Comparison of ENCODE assay signal across 8 mouse cellular contexts in genomic region chr4:155784081-155784701, GRCm38 (mm10). TPM values are rescaled to one million over a fixed set of nuclear protein-coding genes. Genes with fewer than 3 reads are reported as not detected.
DNase-seq lines count a peak whose midpoint lies in the region; ATAC-seq and TF ChIP-seq lines count a peak whose summit lies in the region.

No protein-coding gene starts in this region.

- H3K9me3 ChIP-seq in heart, embryonic 13.5 days: no peaks in the 10 kb centered on the region
- H3K9me3 ChIP-seq in kidney, postnatal 0 days (replicated peaks; ENCODE audit: low read length): no peaks in the 10 kb centered on the region
- H3K9me3 ChIP-seq in liver, postnatal 0 days (ENCODE audit: low read length): no peaks in the 10 kb centered on the region
- no peaks in the 10 kb centered on the region for H3K9me3 ChIP-seq in neural tube, embryonic 13.5 days

- peak overlapping the region; percentile 91 for H3K9ac ChIP-seq in heart, embryonic 13.5 days
- H3K9ac ChIP-seq in kidney, postnatal 0 days (ENCODE audit: low read depth, low read length): peak overlapping the region; percentile 68
- H3K9ac ChIP-seq in liver, postnatal 0 days (replicated peaks): peak overlapping the region; percentile 68
- H3K9ac ChIP-seq in neural tube, embryonic 13.5 days: peak overlapping the region; percentile 82

- no peaks in the 10 kb centered on the region for H3K27me3 ChIP-seq in heart, embryonic 13.5 days (replicated peaks)
- H3K27me3 ChIP-seq in kidney, postnatal 0 days (ENCODE audit: insufficient read depth, low read length): no peaks in the 10 kb centered on the region
- peaks cover 3% of the 10 kb centered on the region; the same call in 1 of the 2 replicates for H3K27me3 ChIP-seq in liver, postnatal 0 days (ENCODE audit: insufficient read depth, low read length)
- no peaks in the 10 kb centered on the region for H3K27me3 ChIP-seq in neural tube, embryonic 13.5 days

- DNase-seq in CD8-positive naive resting alpha-beta T cell, adult 2 months (ENCODE audit: low read depth in 2 of 2, low spot score in 2 of 2): peak; percentile 50 to 66
- peak; percentile 72 for DNase-seq in brain, embryonic 18.5 days (ENCODE audit: low read depth, low spot score)
- DNase-seq in kidney, postnatal 0 days (ENCODE audit: low spot score): peak; percentile 92
- DNase-seq in liver, postnatal 0 days: peak; percentile 76
- DNase-seq in telencephalon, adult 2 months (ENCODE audit: low read depth, low spot score): peak; percentile 51

- H3K4me1 ChIP-seq in heart, embryonic 13.5 days: peaks cover 36% of the 10 kb centered on the region
- peaks cover 3% of the 10 kb centered on the region; the same call in 1 of the 2 replicates for H3K4me1 ChIP-seq in kidney, postnatal 0 days (replicated peaks; ENCODE audit: insufficient read depth, low read length)
- H3K4me1 ChIP-seq in liver, postnatal 0 days (ENCODE audit: insufficient read depth): peaks cover 17% of the 10 kb centered on the region
- H3K4me1 ChIP-seq in neural tube, embryonic 13.5 days (replicated peaks): peaks cover 18% of the 10 kb centered on the region

- peak; percentile 80 for TF ChIP-seq CTCF in kidney, postnatal 0 days (IDR thresholded peaks at IDR 0.05; ENCODE audit: low read depth)
- peak; percentile 78 for TF ChIP-seq CTCF in liver, postnatal 0 days (IDR thresholded peaks at IDR 0.05; ENCODE audit: low read depth)

- under 1% methylated on average over 50 of the region's 52 CpGs for WGBS in heart, embryonic 13.5 days
- WGBS in kidney, postnatal 0 days: under 1% methylated on average over 52 of the region's 52 CpGs
- under 1% methylated on average over 51 of the region's 52 CpGs for WGBS in liver, postnatal 0 days (ENCODE audit: insufficient replicate concordance)
- WGBS in neural tube, embryonic 13.5 days: under 1% methylated on average over 52 of the region's 52 CpGs

- peak overlapping the region; percentile 74 for H3K4me3 ChIP-seq in heart, embryonic 13.5 days
- H3K4me3 ChIP-seq in kidney, postnatal 0 days (replicated peaks; ENCODE audit: low read depth, low read length): peak overlapping the region; percentile 45
- H3K4me3 ChIP-seq in liver, postnatal 0 days (ENCODE audit: low read depth, low read length): peak overlapping the region; percentile 66
- peak overlapping the region; percentile 57 for H3K4me3 ChIP-seq in neural tube, embryonic 13.5 days

- peak overlapping the region; percentile 83 for H3K4me2 ChIP-seq in heart, embryonic 13.5 days
- H3K4me2 ChIP-seq in kidney, postnatal 0 days (ENCODE audit: low read length): peak overlapping the region; percentile 83
- H3K4me2 ChIP-seq in liver, postnatal 0 days (ENCODE audit: low read depth, low read length): peak overlapping the region; percentile 86
- peak overlapping the region; percentile 70 for H3K4me2 ChIP-seq in neural tube, embryonic 13.5 days

- TF ChIP-seq EP300 in liver, postnatal 0 days (IDR thresholded peaks at IDR 0.05; ENCODE audit: low read depth): no peak

- peak overlapping the region; percentile 79 for H3K27ac ChIP-seq in heart, embryonic 13.5 days (replicated peaks)
- H3K27ac ChIP-seq in kidney, postnatal 0 days: peak overlapping the region; percentile 80
- peak overlapping the region; percentile 77 for H3K27ac ChIP-seq in liver, postnatal 0 days (ENCODE audit: low read depth)
- H3K27ac ChIP-seq in neural tube, embryonic 13.5 days (replicated peaks): peak overlapping the region; percentile 88

- peak; percentile 69 for ATAC-seq in erythroid progenitor cell, adult 5-6 weeks (replicated peaks; ENCODE audit: low FRiP score, poor library complexity, severe bottlenecking)
- peak; percentile 67; the same call in 1 of the 2 replicates for ATAC-seq in heart, embryonic 13.5 days (ENCODE audit: extremely low read depth, insufficient number of reproducible peaks, low FRiP score, low TSS enrichment)
- ATAC-seq in kidney, postnatal 0 days (replicated peaks; ENCODE audit: low FRiP score, low read depth): peak; percentile 89
- ATAC-seq in liver, postnatal 0 days: peak; percentile 72
- peak; percentile 87 for ATAC-seq in neural tube, embryonic 13.5 days (ENCODE audit: low read depth)

- no peaks in the 10 kb centered on the region for H3K36me3 ChIP-seq in heart, embryonic 13.5 days
- H3K36me3 ChIP-seq in kidney, postnatal 0 days (ENCODE audit: insufficient read depth, low read length): no peaks in the 10 kb centered on the region
- H3K36me3 ChIP-seq in liver, postnatal 0 days (replicated peaks; ENCODE audit: insufficient read depth, low read length): no peaks in the 10 kb centered on the region
- no peaks in the 10 kb centered on the region for H3K36me3 ChIP-seq in neural tube, embryonic 13.5 days

RNA-seq across cellular contexts. Expression of gene Tmem88b, which starts 1.5 kb away (rescaled TPM):
- 0.42 and 1.1 TPM in 2 replicates for total RNA-seq in erythroid progenitor cell, adult 5-6 weeks (2015; ENCODE audit: low replicate concordance)
- total RNA-seq in erythroid progenitor cell, adult 5-6 weeks (2017; ENCODE audit: low replicate concordance): 0.83 and 1.3 TPM in 2 replicates
- polyA plus RNA-seq in heart, embryonic 13.5 days (2015; fragmentation: Nextera tagmentation; extraction: Ambion mirVana): 4.2 and 5.3 TPM in 2 replicates
- 0.16 and 0.22 TPM in 2 replicates for polyA plus RNA-seq in kidney, postnatal 0 days (2015; fragmentation: Nextera tagmentation; extraction: Ambion mirVana)
- polyA plus RNA-seq in liver, postnatal 0 days (2015; fragmentation: Nextera tagmentation; extraction: Ambion mirVana): 0.21 and 0.40 TPM in 2 replicates
- polyA plus RNA-seq in neural tube, embryonic 13.5 days (2015; fragmentation: Nextera tagmentation; extraction: Ambion mirVana): 0.49 and 1.1 TPM in 2 replicates

RNA-seq across cellular contexts. Expression of gene Ankrd65, which starts 6.0 kb away (rescaled TPM):
- not detected in 2 replicates for total RNA-seq in erythroid progenitor cell, adult 5-6 weeks (2015; ENCODE audit: low replicate concordance)
- 1.0 and 9.8 TPM in 2 replicates for total RNA-seq in erythroid progenitor cell, adult 5-6 weeks (2017; ENCODE audit: low replicate concordance)
- not detected in 2 replicates for polyA plus RNA-seq in heart, embryonic 13.5 days (2015; fragmentation: Nextera tagmentation; extraction: Ambion mirVana)
- polyA plus RNA-seq in kidney, postnatal 0 days (2015; fragmentation: Nextera tagmentation; extraction: Ambion mirVana): 0.28 and 0.29 TPM in 2 replicates
- polyA plus RNA-seq in liver, postnatal 0 days (2015; fragmentation: Nextera tagmentation; extraction: Ambion mirVana): 0.34 and 0.46 TPM in 2 replicates
- polyA plus RNA-seq in neural tube, embryonic 13.5 days (2015; fragmentation: Nextera tagmentation; extraction: Ambion mirVana): not detected in 2 replicates

RNA-seq across cellular contexts. Expression of gene Vwa1, which starts 9.7 kb away (rescaled TPM):
- not detected in 2 replicates for total RNA-seq in erythroid progenitor cell, adult 5-6 weeks (2015; ENCODE audit: low replicate concordance)
- total RNA-seq in erythroid progenitor cell, adult 5-6 weeks (2017; ENCODE audit: low replicate concordance): 0.68 TPM in 1 of 2 replicates, not detected in the other
- 3.5 and 3.7 TPM in 2 replicates for polyA plus RNA-seq in heart, embryonic 13.5 days (2015; fragmentation: Nextera tagmentation; extraction: Ambion mirVana)
- 14.8 and 16.4 TPM in 2 replicates for polyA plus RNA-seq in kidney, postnatal 0 days (2015; fragmentation: Nextera tagmentation; extraction: Ambion mirVana)
- 0.25 and 0.28 TPM in 2 replicates for polyA plus RNA-seq in liver, postnatal 0 days (2015; fragmentation: Nextera tagmentation; extraction: Ambion mirVana)
- polyA plus RNA-seq in neural tube, embryonic 13.5 days (2015; fragmentation: Nextera tagmentation; extraction: Ambion mirVana): 23.0 and 23.4 TPM in 2 replicates

RNA-seq across cellular contexts. Expression of gene Mrpl20, which starts 18.5 kb away (rescaled TPM):
- total RNA-seq in erythroid progenitor cell, adult 5-6 weeks (2015; ENCODE audit: low replicate concordance): 127 and 129 TPM in 2 replicates
- 30.7 and 31.2 TPM in 2 replicates for total RNA-seq in erythroid progenitor cell, adult 5-6 weeks (2017; ENCODE audit: low replicate concordance)
- polyA plus RNA-seq in heart, embryonic 13.5 days (2015; fragmentation: Nextera tagmentation; extraction: Ambion mirVana): 138 and 157 TPM in 2 replicates
- 283 and 294 TPM in 2 replicates for polyA plus RNA-seq in kidney, postnatal 0 days (2015; fragmentation: Nextera tagmentation; extraction: Ambion mirVana)
- 167 and 171 TPM in 2 replicates for polyA plus RNA-seq in liver, postnatal 0 days (2015; fragmentation: Nextera tagmentation; extraction: Ambion mirVana)
- 249 and 265 TPM in 2 replicates for polyA plus RNA-seq in neural tube, embryonic 13.5 days (2015; fragmentation: Nextera tagmentation; extraction: Ambion mirVana)

RNA-seq across cellular contexts. Expression of gene Atad3a, which starts 23.3 kb away (rescaled TPM):
- 0.84 and 35.3 TPM in 2 replicates for total RNA-seq in erythroid progenitor cell, adult 5-6 weeks (2015; ENCODE audit: low replicate concordance)
- total RNA-seq in erythroid progenitor cell, adult 5-6 weeks (2017; ENCODE audit: low replicate concordance): 3.3 and 5.1 TPM in 2 replicates
- polyA plus RNA-seq in heart, embryonic 13.5 days (2015; fragmentation: Nextera tagmentation; extraction: Ambion mirVana): 87.7 and 93.2 TPM in 2 replicates
- polyA plus RNA-seq in kidney, postnatal 0 days (2015; fragmentation: Nextera tagmentation; extraction: Ambion mirVana): 92.1 and 92.2 TPM in 2 replicates
- 44.7 and 45.0 TPM in 2 replicates for polyA plus RNA-seq in liver, postnatal 0 days (2015; fragmentation: Nextera tagmentation; extraction: Ambion mirVana)
- 75.1 and 76.4 TPM in 2 replicates for polyA plus RNA-seq in neural tube, embryonic 13.5 days (2015; fragmentation: Nextera tagmentation; extraction: Ambion mirVana)

Comparison
In these comparisons a context has a peak if more than half of its experiments do, and no peak if none do; other contexts are left out.
1. Peak in every context shown above with its lines: DNase-seq, ATAC-seq, H3K4me3 ChIP-seq and H3K27ac ChIP-seq.